Mouse (Mus musculus): Measurements from ENCODE around the gene Gm10282. TPM values are rescaled to one million over a fixed set of nuclear protein-coding genes. Genes with fewer than 3 reads are reported as not detected.

The Gm10282 gene
- polyA plus RNA-seq, 1 experiment: 0.41 TPM

DNA sequence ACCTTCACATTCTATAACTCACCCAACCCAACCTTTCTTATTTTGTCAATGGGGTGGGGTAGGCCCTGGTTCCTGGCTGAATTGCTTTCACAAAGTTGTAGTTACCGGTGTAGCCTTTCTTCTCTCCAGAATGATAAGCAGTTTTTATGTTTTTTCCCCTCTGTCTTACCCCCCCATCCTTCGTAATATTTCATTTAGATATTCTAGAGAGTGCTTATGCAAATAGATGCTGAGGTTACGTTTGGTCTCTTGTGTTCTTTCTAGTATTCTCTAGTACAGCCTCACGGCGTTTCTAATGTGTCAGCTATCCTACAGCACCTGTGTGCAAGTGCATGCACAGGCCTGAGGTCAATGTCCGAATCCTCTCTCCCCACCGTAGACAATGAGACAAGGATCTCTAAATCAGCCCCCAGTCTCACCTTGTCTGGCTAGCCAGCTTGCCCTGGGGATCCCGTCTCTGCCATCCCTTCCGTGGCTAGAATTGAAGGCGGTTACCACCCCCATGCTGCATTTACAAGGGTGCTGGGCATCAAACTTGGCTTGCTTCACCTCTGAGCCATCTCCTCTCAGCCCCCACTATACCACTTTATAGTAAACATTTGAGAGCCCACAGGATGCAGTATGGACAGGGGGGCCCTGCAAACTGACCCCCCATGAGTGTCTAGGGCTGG lies 19.1 kb upstream of the Gm10282 start:
- TF ChIP-seq POLR2A (IDR thresholded peaks at IDR 0.05; ENCODE audit: low read depth, low read length) (no peak), CTCF (IDR thresholded peaks at IDR 0.05; ENCODE audit: extremely low read depth, insufficient read length, insufficient replicate concordance, low read depth, low read length) (no peak)
- H3K4me3 ChIP-seq (ENCODE audit: low read depth, low read length): no peak overlapping the region
- peaks cover 5% of the 10 kb centered on the region for H3K4me1 ChIP-seq (ENCODE audit: control insufficient read depth, insufficient read depth, insufficient read length, low read length)
- WGBS: 81% methylated on average over 10 of the region's 10 CpGs
- H3K36me3 ChIP-seq (ENCODE audit: control insufficient read depth, insufficient read depth, low read length): no peaks in the 10 kb centered on the region
- no peak overlapping the region for H3K27ac ChIP-seq (ENCODE audit: insufficient read depth, low read depth, low read length)
- peaks cover 12% of the 10 kb centered on the region for H3K27me3 ChIP-seq (ENCODE audit: control insufficient read depth, insufficient read depth, low read length)

GRCm38 (mm10) chr8:72323131-72323725 lies 18.2 kb upstream of the Gm10282 start:
- peaks cover 8% of the 10 kb centered on the region for H3K4me1 ChIP-seq (ENCODE audit: control insufficient read depth, insufficient read depth, insufficient read length, low read length)
- H3K27me3 ChIP-seq (ENCODE audit: control insufficient read depth, insufficient read depth, low read length): peaks cover 12% of the 10 kb centered on the region
- H3K27ac ChIP-seq (ENCODE audit: insufficient read depth, low read depth, low read length): peak overlapping the region; percentile 23; the same call in 1 of the 2 replicates
- 64% methylated on average over 6 of the region's 6 CpGs for WGBS
- no peaks in the 10 kb centered on the region for H3K36me3 ChIP-seq (ENCODE audit: control insufficient read depth, insufficient read depth, low read length)
- no peak overlapping the region for H3K4me3 ChIP-seq (ENCODE audit: low read depth, low read length)
- no peak for TF ChIP-seq CTCF (IDR thresholded peaks at IDR 0.05; ENCODE audit: extremely low read depth, insufficient read length, insufficient replicate concordance, low read depth, low read length)

- H3K4me1 ChIP-seq (ENCODE audit: control insufficient read depth, insufficient read depth, insufficient read length, low read length): peaks cover 8% of the 10 kb centered on the region
- 47% methylated on average over 7 of the region's 7 CpGs for WGBS
Measured at GRCm38 (mm10) chr8:72322471-72322889, 17.4 kb upstream of the Gm10282 start.

DNA sequence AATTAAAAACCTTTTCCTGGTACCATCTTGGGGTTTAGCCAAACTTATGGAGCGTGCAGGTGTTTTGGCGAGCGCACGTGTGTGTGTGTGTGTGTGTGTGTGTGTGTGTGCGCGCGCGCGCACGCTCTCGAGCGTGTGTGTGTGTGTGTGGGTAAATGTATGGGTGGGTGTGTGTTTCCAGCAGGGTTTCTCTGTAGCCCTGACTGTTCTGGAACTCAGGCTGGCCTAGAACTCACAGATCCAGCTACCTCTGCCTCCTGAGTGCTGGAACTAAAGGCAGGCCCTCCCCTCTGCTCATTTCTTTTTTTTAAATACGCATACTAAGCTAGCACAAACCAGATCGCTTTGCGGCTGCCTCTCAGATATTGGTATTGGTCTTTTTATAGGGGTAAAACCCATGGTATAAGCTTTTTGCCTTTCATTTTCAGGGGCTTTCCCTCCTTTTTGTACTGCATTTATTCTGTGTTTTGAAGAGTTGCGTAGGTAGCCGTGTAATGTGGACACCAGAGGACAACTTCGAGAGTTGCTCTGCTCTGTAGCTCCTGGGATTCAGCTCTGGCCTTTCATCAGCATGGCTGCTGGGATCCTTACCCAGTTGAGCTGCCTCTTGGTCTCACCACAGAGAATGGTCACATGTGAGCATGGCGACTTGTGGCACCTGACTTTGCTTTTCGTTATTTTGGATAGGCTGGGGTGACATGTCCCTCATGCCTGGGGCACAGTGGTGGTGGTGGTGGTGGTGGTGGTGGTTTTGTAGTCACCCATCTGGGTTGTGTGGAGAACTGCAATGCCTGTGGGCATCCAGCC lies 16.8 kb upstream of the Gm10282 start:
- H3K4me3 ChIP-seq (ENCODE audit: low read depth, low read length): peak overlapping the region; percentile 44

More at GRCm38 (mm10) chr8:72322471-72322889, 17.4 kb upstream of the Gm10282 start:
- H3K27ac ChIP-seq (ENCODE audit: insufficient read depth, low read depth, low read length): no peak overlapping the region
- H3K4me3 ChIP-seq (ENCODE audit: low read depth, low read length): peak overlapping the region; percentile 24; the same call in 1 of the 2 replicates
- no peaks in the 10 kb centered on the region for H3K36me3 ChIP-seq (ENCODE audit: control insufficient read depth, insufficient read depth, low read length)
- TF ChIP-seq CTCF (IDR thresholded peaks at IDR 0.05; ENCODE audit: extremely low read depth, insufficient read length, insufficient replicate concordance, low read depth, low read length) (no peak), POLR2A (IDR thresholded peaks at IDR 0.05; ENCODE audit: low read depth, low read length) (no peak)
- peaks cover 12% of the 10 kb centered on the region for H3K27me3 ChIP-seq (ENCODE audit: control insufficient read depth, insufficient read depth, low read length)

DNA sequence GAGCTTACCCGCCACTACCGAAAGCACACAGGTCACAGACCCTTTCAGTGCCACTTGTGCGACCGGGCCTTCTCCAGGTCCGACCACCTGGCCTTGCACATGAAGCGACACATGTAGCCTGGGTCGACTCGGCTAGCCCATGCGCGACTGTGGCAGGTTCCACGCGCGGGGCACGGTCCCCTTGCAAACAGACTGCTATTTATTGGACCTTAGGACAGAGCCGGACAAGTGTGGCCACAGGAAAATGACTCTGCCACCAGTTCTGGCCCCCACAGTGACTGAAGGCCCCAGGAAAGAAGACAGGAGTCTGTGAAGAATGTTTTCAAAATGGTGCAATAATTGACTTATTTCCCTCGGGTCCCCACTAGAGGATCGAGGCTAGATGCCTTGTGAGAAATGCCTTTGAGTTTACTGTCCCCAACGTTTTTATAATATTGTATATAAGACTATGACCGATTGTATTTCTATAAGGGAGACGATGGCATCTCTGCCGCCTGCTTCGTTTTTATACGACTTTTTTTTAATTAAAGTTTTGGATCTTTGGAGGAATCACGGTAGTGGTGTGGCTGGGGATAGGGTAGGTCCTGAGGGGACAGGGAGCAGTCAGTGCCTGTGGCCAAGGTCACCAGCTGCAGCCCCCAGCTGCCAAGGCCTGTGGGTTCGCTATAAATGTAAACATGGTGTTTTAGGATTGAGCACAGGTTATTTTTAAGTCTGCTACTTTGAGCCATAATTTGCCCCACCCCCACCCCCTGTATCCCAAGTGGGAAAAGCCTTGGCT lies 15.9 kb upstream of the Gm10282 start:
- no peaks in the 10 kb centered on the region for H3K36me3 ChIP-seq (ENCODE audit: control insufficient read depth, insufficient read depth, low read length)
- peaks cover 12% of the 10 kb centered on the region for H3K27me3 ChIP-seq (ENCODE audit: control insufficient read depth, insufficient read depth, low read length)
- TF ChIP-seq CTCF (IDR thresholded peaks at IDR 0.05; ENCODE audit: extremely low read depth, insufficient read length, insufficient replicate concordance, low read depth, low read length) (no peak), POLR2A (IDR thresholded peaks at IDR 0.05; ENCODE audit: low read depth, low read length) (no peak)
- H3K4me3 ChIP-seq (ENCODE audit: low read depth, low read length): peak overlapping the region; percentile 72
- WGBS: 66% methylated on average over 25 of the region's 25 CpGs
- no peak overlapping the region for H3K27ac ChIP-seq (ENCODE audit: insufficient read depth, low read depth, low read length)
- H3K4me1 ChIP-seq (ENCODE audit: control insufficient read depth, insufficient read depth, insufficient read length, low read length): peaks cover 8% of the 10 kb centered on the region

More for the DNA sequence above, 16.8 kb upstream of the Gm10282 start:
- H3K27ac ChIP-seq (ENCODE audit: insufficient read depth, low read depth, low read length): no peak overlapping the region
- H3K36me3 ChIP-seq (ENCODE audit: control insufficient read depth, insufficient read depth, low read length): no peaks in the 10 kb centered on the region
- H3K27me3 ChIP-seq (ENCODE audit: control insufficient read depth, insufficient read depth, low read length): peaks cover 12% of the 10 kb centered on the region
- 84% methylated on average over 20 of the region's 20 CpGs for WGBS
- TF ChIP-seq POLR2A (IDR thresholded peaks at IDR 0.05; ENCODE audit: low read depth, low read length) (no peak), CTCF (IDR thresholded peaks at IDR 0.05; ENCODE audit: extremely low read depth, insufficient read length, insufficient replicate concordance, low read depth, low read length) (no peak)
- peaks cover 8% of the 10 kb centered on the region for H3K4me1 ChIP-seq (ENCODE audit: control insufficient read depth, insufficient read depth, insufficient read length, low read length)

DNA sequence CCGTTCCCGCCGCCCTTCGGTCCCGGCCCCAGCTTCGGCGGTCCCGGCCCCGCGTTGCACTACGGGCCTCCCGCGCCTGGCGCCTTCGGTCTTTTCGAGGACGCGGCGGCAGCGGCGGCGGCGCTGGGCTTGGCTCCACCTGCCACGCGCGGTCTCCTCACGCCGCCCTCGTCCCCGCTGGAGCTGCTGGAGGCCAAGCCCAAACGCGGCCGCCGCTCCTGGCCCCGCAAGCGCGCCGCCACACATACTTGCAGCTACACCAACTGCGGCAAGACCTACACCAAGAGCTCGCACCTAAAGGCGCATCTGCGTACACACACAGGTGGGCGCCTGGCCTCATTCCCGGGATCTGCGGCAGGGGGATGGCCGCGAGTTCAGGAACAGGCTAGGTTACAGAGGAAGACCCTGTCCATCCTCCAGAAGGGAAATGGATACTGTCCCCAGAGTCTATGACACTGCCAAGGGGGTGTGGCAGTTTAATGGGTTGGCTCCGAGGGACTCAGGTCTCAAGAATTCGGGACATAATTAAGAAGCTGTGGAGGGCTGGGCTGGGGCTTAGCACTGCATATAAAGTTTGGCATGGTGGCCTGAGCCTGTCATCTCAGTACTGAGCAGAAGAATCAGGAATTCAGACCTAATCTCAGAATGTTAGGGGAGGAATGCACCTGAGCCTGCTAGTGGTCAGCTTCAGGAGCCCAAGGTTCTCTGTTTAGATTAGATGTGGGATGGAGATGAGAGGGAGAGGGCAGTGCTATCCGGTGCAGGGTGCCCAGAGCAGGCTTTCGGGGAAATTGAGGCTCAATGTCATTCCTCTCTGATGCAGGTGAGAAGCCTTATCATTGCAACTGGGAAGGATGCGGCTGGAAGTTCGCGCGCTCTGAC lies 15.1 kb upstream of the Gm10282 start:
- TF ChIP-seq POLR2A (IDR thresholded peaks at IDR 0.05; ENCODE audit: low read depth, low read length) (no peak), CTCF (IDR thresholded peaks at IDR 0.05; ENCODE audit: extremely low read depth, insufficient read length, insufficient replicate concordance, low read depth, low read length) (no peak)
- H3K27me3 ChIP-seq (ENCODE audit: control insufficient read depth, insufficient read depth, low read length): peaks cover 12% of the 10 kb centered on the region
- 8% methylated on average over 55 of the region's 55 CpGs for WGBS
- peaks cover 8% of the 10 kb centered on the region for H3K4me1 ChIP-seq (ENCODE audit: control insufficient read depth, insufficient read depth, insufficient read length, low read length)
- H3K4me3 ChIP-seq (ENCODE audit: low read depth, low read length): peak overlapping the region; percentile 72
- H3K36me3 ChIP-seq (ENCODE audit: control insufficient read depth, insufficient read depth, low read length): no peaks in the 10 kb centered on the region
- no peak overlapping the region for H3K27ac ChIP-seq (ENCODE audit: insufficient read depth, low read depth, low read length)
